Mouse (Mus musculus) stomach, postnatal 0 days (tissue): ENCODE measurements around the gene Barhl2.

Source experiments
- CTCF ChIP-seq: IDR thresholded peaks from 2 replicates; pipeline ENCODE4 v1.5.1; 2016; ENCODE audit warnings: antibody characterized with exemption, low read depth, mild to moderate bottlenecking, moderate library complexity
- EP300 ChIP-seq: optimal IDR thresholded peaks from 2 replicates; pipeline ENCODE3; 2016; ENCODE audit warnings: antibody characterized with exemption

DNA sequence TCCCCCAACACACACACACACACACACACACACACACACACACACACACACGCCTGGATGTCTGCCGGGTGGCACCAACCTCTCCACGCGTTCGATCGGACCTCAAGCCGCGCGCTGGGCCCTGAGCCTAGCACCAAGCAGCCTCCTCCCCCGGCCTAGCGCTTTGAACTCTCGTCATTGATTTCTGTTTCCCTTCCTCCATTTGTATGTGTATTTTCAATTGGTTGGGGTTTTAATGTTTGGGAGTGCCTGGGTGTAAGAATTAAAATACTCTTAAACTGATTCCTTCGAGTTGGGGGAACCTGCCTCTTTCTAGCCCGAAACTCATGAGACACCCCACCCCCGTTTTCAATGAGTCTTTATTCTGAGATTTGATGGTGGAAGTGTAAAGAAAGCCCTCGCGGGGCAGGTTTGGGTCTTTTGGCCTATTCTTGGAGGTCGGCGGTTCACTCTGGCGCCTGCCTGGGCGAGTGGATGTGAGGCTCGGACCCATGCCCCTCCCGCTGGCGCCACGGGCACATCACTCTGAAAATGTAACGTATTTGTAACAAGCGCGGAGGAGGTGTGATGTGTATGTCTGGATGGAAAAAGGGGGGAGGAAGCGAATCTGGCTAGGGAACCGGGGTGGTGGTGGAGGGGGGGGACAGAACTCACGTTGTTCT is 7.3 kb upstream of the Barhl2 start:
- TF ChIP-seq CTCF (no peak), EP300 (no peak)
